Mouse (Mus musculus) limb, embryonic 14.5 days (tissue): ENCODE results near the gene Gm9112. TPM values are rescaled to one million over a fixed set of nuclear protein-coding genes. Genes with fewer than 3 reads are reported as not detected.

Source experiments
- ATAC-seq: fragments of 200-750 bp; cut with Nextera tagmentation; 2 replicates; pipeline ENCODE4 v1.8.0; 2017; ENCODE audit warnings: low read depth, moderate number of reproducible peaks, moderate TSS enrichment; ENCODE audit not compliant: low FRiP score
- DNase-seq: peaks from one replicate; pipeline ENCODE4 v3.0.0-alpha.2; 2015; ENCODE audit warnings: low spot score
- H3K27ac ChIP-seq: fragments of 300-500 bp; sonication (generic); replicated peaks from 2 replicates; pipeline ENCODE4 v1.5.1; 2014; ENCODE audit warnings: low read depth, mild to moderate bottlenecking, low read length, moderate library complexity, mixed read lengths
- H3K27me3 ChIP-seq: fragments of 300-500 bp; sonication (generic); 2 replicates; pipeline ENCODE4 v1.6.1; 2014; ENCODE audit warnings: low read length, mixed read lengths; ENCODE audit not compliant: control insufficient read depth, insufficient read depth
- H3K36me3 ChIP-seq: fragments of 300-500 bp; sonication (generic); 2 replicates; pipeline ENCODE4 v1.6.1; 2014; ENCODE audit warnings: mild to moderate bottlenecking, low read length, moderate library complexity, mixed read lengths; ENCODE audit not compliant: control insufficient read depth, insufficient read depth
- H3K4me1 ChIP-seq: fragments of 300-500 bp; sonication (generic); 2 replicates; pipeline ENCODE4 v1.6.1; 2014; ENCODE audit warnings: antibody characterized with exemption, low read length, mixed read lengths; ENCODE audit not compliant: control insufficient read depth, insufficient read depth
- H3K4me2 ChIP-seq: fragments of 300-500 bp; sonication (generic); replicated peaks from 2 replicates; pipeline ENCODE4 v1.6.1; 2014; ENCODE audit warnings: low read depth, mild to moderate bottlenecking, low read length, moderate library complexity; ENCODE audit not compliant: severe bottlenecking
- H3K4me3 ChIP-seq: fragments of 300-500 bp; sonication (generic); replicated peaks from 2 replicates; pipeline ENCODE4 v1.5.1; 2014; ENCODE audit warnings: low read length
- H3K9ac ChIP-seq: fragments of 300-500 bp; sonication (generic); 2 replicates; pipeline ENCODE4 v1.6.1; 2014; ENCODE audit warnings: mild to moderate bottlenecking, low read depth, low read length, moderate library complexity; ENCODE audit not compliant: severe bottlenecking
- H3K9me3 ChIP-seq: fragments of 300-500 bp; sonication (generic); 2 replicates; pipeline ENCODE4 v1.6.1; 2016; ENCODE audit warnings: low read length; ENCODE audit not compliant: control insufficient read depth
- POLR2A ChIP-seq: fragments of 200-500 bp; IDR thresholded peaks from 2 replicates; pipeline ENCODE4 v1.8.0; 2012; ENCODE audit warnings: inconsistent platforms, mild to moderate bottlenecking, moderate library complexity, borderline replicate concordance; ENCODE audit not compliant: insufficient read depth, insufficient read length; ENCODE audit errors: extremely low read depth
- WGBS: fragments of 180-500 bp; shearing (Covaris S2); extraction: QIAGEN DNeasy Blood & Tissue Kit; methylation state at CpG from one replicate; pipeline ENCODE4 v1.1.7; 2014; 5-methylcytosine and 5-hydroxymethylcytosine counted together
- polyA plus RNA-seq, 2 experiments: library from polyadenylated mRNA; depleted of rRNA in 1 of 2; stranded (reverse) in 1 of 2; unstranded in 1 of 2; fragments of >200 nt; fragmentation: Nextera tagmentation in 1 of 2; extraction: Ambion mirVana in 1 of 2; gene quantifications; 2 replicates each; pipeline versions ENCODE4 v1.2.1 to v1.2.3; 2012 to 2014

The Gm9112 gene
- polyA plus RNA-seq, 2 experiments, result not detected

DNA sequence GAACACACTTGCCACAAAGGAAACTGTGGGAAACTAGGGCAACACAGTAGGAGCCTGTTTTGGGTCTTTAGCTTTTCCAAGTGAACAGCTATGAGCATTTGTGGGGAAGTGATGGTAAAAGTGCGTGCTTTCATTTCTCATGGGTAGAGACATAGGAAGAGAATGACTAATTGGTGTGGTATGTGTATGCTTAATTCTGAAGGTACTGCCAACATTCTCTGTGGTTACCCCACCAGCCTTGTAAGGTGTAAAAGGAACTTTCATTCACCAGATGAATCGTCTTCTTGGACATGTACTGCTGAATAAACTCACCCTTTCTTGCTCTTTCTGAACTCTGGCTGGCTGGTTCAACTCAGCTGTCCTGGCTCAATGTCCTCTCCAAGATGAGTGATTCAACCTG, 40.8 kb downstream of the Gm9112 start:
- TF ChIP-seq POLR2A, result no peak

GRCm38 (mm10) chrX:102660712-102661111, 46.7 kb downstream of the Gm9112 start:
- H3K27ac ChIP-seq, result no peak overlapping the region
- DNase-seq, result no peak
- no peaks in the 10 kb centered on the region for H3K27me3 ChIP-seq
- no peak overlapping the region for H3K9ac ChIP-seq
- 18% methylated on average over 3 of the region's 3 CpGs for WGBS
- TF ChIP-seq POLR2A, result no peak
- no peak overlapping the region for H3K4me3 ChIP-seq
- H3K36me3 ChIP-seq, result no peaks in the 10 kb centered on the region
- no peaks in the 10 kb centered on the region for H3K9me3 ChIP-seq
- H3K4me2 ChIP-seq, result no peak overlapping the region
- no peaks in the 10 kb centered on the region for H3K4me1 ChIP-seq
- no peak for ATAC-seq

More for the DNA sequence above, 40.8 kb downstream of the Gm9112 start:
- Histone ChIP-seq H3K4me1 (no peaks in the 10 kb centered on the region), H3K27me3 (no peaks in the 10 kb centered on the region), H3K9me3 (no peaks in the 10 kb centered on the region), H3K9ac (no peak overlapping the region), H3K27ac (no peak overlapping the region), H3K4me3 (no peak overlapping the region), H3K36me3 (no peaks in the 10 kb centered on the region), H3K4me2 (no peak overlapping the region)
- DNase-seq (no peak), ATAC-seq (no peak)
- WGBS, result 83% methylated on average over 2 of the region's 2 CpGs

Other genes with a start within 250 kb of the Gm9112 start
- 13.5 and 16.1 TPM in 2 replicates for gene Hdac8, start 202.3 kb downstream of the Gm9112 start, polyA plus RNA-seq (2012; rRNA removed)
- gene Hdac8, start 202.3 kb downstream of the Gm9112 start, polyA plus RNA-seq (2014; fragmentation: Nextera tagmentation; extraction: Ambion mirVana), result 2.7 and 5.0 TPM in 2 replicates
- gene Phka1, start 63.4 kb downstream of the Gm9112 start, polyA plus RNA-seq (2012; rRNA removed), result 14.2 and 17.0 TPM in 2 replicates
- gene Phka1, start 63.4 kb downstream of the Gm9112 start, polyA plus RNA-seq (2014; fragmentation: Nextera tagmentation; extraction: Ambion mirVana), result 9.7 and 11.5 TPM in 2 replicates
- not detected in 2 replicates for gene Gm3880, start 20.7 kb downstream of the Gm9112 start, polyA plus RNA-seq (2012; rRNA removed)
- not detected in 2 replicates for gene Gm3880, start 20.7 kb downstream of the Gm9112 start, polyA plus RNA-seq (2014; fragmentation: Nextera tagmentation; extraction: Ambion mirVana)
- not detected in 2 replicates for gene Dmrtc1b, start 230 bp upstream of the Gm9112 start, polyA plus RNA-seq (2012; rRNA removed)
- gene Dmrtc1b, start 230 bp upstream of the Gm9112 start, polyA plus RNA-seq (2014; fragmentation: Nextera tagmentation; extraction: Ambion mirVana), result not detected in 2 replicates
- gene Dmrtc1c1, start 95.3 kb upstream of the Gm9112 start, polyA plus RNA-seq (2012; rRNA removed), result 0.23 TPM in 1 of 2 replicates, not detected in the other
- not detected in 2 replicates for gene Dmrtc1c1, start 95.3 kb upstream of the Gm9112 start, polyA plus RNA-seq (2014; fragmentation: Nextera tagmentation; extraction: Ambion mirVana)
- gene Dmrtc1c2, start 147.0 kb upstream of the Gm9112 start, polyA plus RNA-seq (2012; rRNA removed), result not detected in 2 replicates
- not detected in 2 replicates for gene Dmrtc1c2, start 147.0 kb upstream of the Gm9112 start, polyA plus RNA-seq (2014; fragmentation: Nextera tagmentation; extraction: Ambion mirVana)
- gene 1700031F05Rik, start 160.3 kb upstream of the Gm9112 start, polyA plus RNA-seq (2012; rRNA removed), result 0.08 TPM in 1 of 2 replicates, not detected in the other
- gene 1700031F05Rik, start 160.3 kb upstream of the Gm9112 start, polyA plus RNA-seq (2014; fragmentation: Nextera tagmentation; extraction: Ambion mirVana), result not detected in 2 replicates
- gene Dmrtc1a, start 201.1 kb upstream of the Gm9112 start, polyA plus RNA-seq (2012; rRNA removed), result 0.55 and 1.1 TPM in 2 replicates
- gene Dmrtc1a, start 201.1 kb upstream of the Gm9112 start, polyA plus RNA-seq (2014; fragmentation: Nextera tagmentation; extraction: Ambion mirVana), result 0.94 and 1.0 TPM in 2 replicates
- gene 1700011M02Rik, start 201.3 kb upstream of the Gm9112 start, polyA plus RNA-seq (2012; rRNA removed), result not detected in 2 replicates
- gene 1700011M02Rik, start 201.3 kb upstream of the Gm9112 start, polyA plus RNA-seq (2014; fragmentation: Nextera tagmentation; extraction: Ambion mirVana), result not detected in 2 replicates
- not detected in 2 replicates for gene 1700018G05Rik, start 220.7 kb upstream of the Gm9112 start, polyA plus RNA-seq (2012; rRNA removed)
- not detected in 2 replicates for gene 1700018G05Rik, start 220.7 kb upstream of the Gm9112 start, polyA plus RNA-seq (2014; fragmentation: Nextera tagmentation; extraction: Ambion mirVana)